10 mouse cellular contexts compared by ENCODE assay signal in genomic region chr3:90221123-90221522, GRCm38 (mm10). TPM values are rescaled to one million over a fixed set of nuclear protein-coding genes. Genes with fewer than 3 reads are reported as not detected.
A peak's percentile ranks its signal among the peaks of the same experiment; 100 is the strongest.
DNase-seq lines count a peak whose midpoint lies in the region; ATAC-seq and TF ChIP-seq lines count a peak whose summit lies in the region.
"Had no signal": no experiment of that assay in that cellular context is flagged by ENCODE, and none has a peak within 500 bp of the region (broad histone marks: within the 10 kb centered on the region; RNA-seq: fewer than 3 reads in every experiment).

No protein-coding gene starts in this region.

- peak overlapping the region; percentile 58 for H3K4me3 ChIP-seq in kidney, embryonic 14.5 days (ENCODE audit: low read length)
- H3K4me3 ChIP-seq in embryonic facial prominence, embryonic 12.5 days: peak overlapping the region; percentile 51
- H3K4me3 ChIP-seq in hindbrain, postnatal 0 days (ENCODE audit: low read length): peak overlapping the region; percentile 42
- peak overlapping the region; percentile 38; the same call in 1 of the 2 replicates for H3K4me3 ChIP-seq in midbrain, embryonic 14.5 days (replicated peaks; ENCODE audit: low read depth, low read length)

- H3K36me3 ChIP-seq in kidney, embryonic 14.5 days (ENCODE audit: control insufficient read depth, insufficient read depth, low read length): peaks cover 20% of the 10 kb centered on the region
- H3K36me3 ChIP-seq in embryonic facial prominence, embryonic 12.5 days: peaks cover 24% of the 10 kb centered on the region
- H3K36me3 ChIP-seq in hindbrain, postnatal 0 days (ENCODE audit: insufficient read depth, low read length): no peaks in the 10 kb centered on the region
- 0 out of 2 replicates have a peak, but pooled peaks cover 4% of the 10 kb centered on the region for H3K36me3 ChIP-seq in midbrain, embryonic 14.5 days (ENCODE audit: control insufficient read depth, insufficient read depth, low read length)
- H3K36me3 ChIP-seq: G1E had no signal

- H3K27ac ChIP-seq in kidney, embryonic 14.5 days (ENCODE audit: low read depth, low read length): peak overlapping the region; percentile 90
- peak overlapping the region; percentile 79 for H3K27ac ChIP-seq in embryonic facial prominence, embryonic 12.5 days
- no peak overlapping the region for H3K27ac ChIP-seq in hindbrain, postnatal 0 days
- H3K27ac ChIP-seq in midbrain, embryonic 14.5 days (replicated peaks; ENCODE audit: low read depth, low read length): no peak overlapping the region

- WGBS in kidney, embryonic 14.5 days: 16% methylated on average over 5 of the region's 5 CpGs
- 22% methylated on average over 5 of the region's 5 CpGs for WGBS in embryonic facial prominence, embryonic 12.5 days
- WGBS in hindbrain, postnatal 0 days: 27% methylated on average over 5 of the region's 5 CpGs
- 25% methylated on average over 5 of the region's 5 CpGs for WGBS in midbrain, embryonic 14.5 days

- TF ChIP-seq CTCF in hindbrain, postnatal 0 days (IDR thresholded peaks at IDR 0.05; ENCODE audit: low read depth): no peak

- no peaks in the 10 kb centered on the region for H3K9me3 ChIP-seq in kidney, embryonic 14.5 days (ENCODE audit: control insufficient read depth, low read length)
- H3K9me3 ChIP-seq in embryonic facial prominence, embryonic 12.5 days: no peaks in the 10 kb centered on the region
- no peaks in the 10 kb centered on the region for H3K9me3 ChIP-seq in hindbrain, postnatal 0 days (ENCODE audit: low read length)
- H3K9me3 ChIP-seq in midbrain, embryonic 14.5 days (ENCODE audit: control insufficient read depth, low read length): no peaks in the 10 kb centered on the region
- H3K9me3 ChIP-seq: G1E had no signal

- peak overlapping the region; percentile 69 for H3K9ac ChIP-seq in kidney, embryonic 14.5 days (ENCODE audit: low read depth, low read length)
- H3K9ac ChIP-seq in embryonic facial prominence, embryonic 12.5 days: peak overlapping the region; percentile 62
- peak overlapping the region; percentile 35 for H3K9ac ChIP-seq in hindbrain, postnatal 0 days (replicated peaks; ENCODE audit: low read length)
- H3K9ac ChIP-seq in midbrain, embryonic 14.5 days (replicated peaks; ENCODE audit: low read length): peak overlapping the region; percentile 48; the same call in 1 of the 2 replicates

- ATAC-seq in kidney, embryonic 14.5 days (ENCODE audit: low FRiP score, low TSS enrichment): no peak
- no peak; the same call in 1 of the 2 replicates for ATAC-seq in embryonic facial prominence, embryonic 12.5 days (ENCODE audit: insufficient number of reproducible peaks, insufficient read depth, low FRiP score, low TSS enrichment)
- ATAC-seq in hindbrain, postnatal 0 days: no peak
- ATAC-seq in midbrain, embryonic 14.5 days (ENCODE audit: low FRiP score, low TSS enrichment): no peak
- no peak for ATAC-seq in granulocyte monocyte progenitor cell, adult 5-6 weeks (replicated peaks; ENCODE audit: poor library complexity, severe bottlenecking)
- ATAC-seq: inflammation-experienced regulatory T-cells, adult 6 months had no signal

- intact Hi-C loops in left cerebral cortex, postnatal 36 days (cut with DNase I): loop anchor here (5.0 kb wide), 1 partner anchor 151 kb away; no protein-coding TSS in a partner anchor

- peaks cover 9% of the 10 kb centered on the region; the same call in 1 of the 2 replicates for H3K4me1 ChIP-seq in kidney, embryonic 14.5 days (ENCODE audit: control insufficient read depth, insufficient read depth, low read length)
- H3K4me1 ChIP-seq in embryonic facial prominence, embryonic 12.5 days: peaks cover 12% of the 10 kb centered on the region
- peaks cover 5% of the 10 kb centered on the region; the same call in 1 of the 2 replicates for H3K4me1 ChIP-seq in hindbrain, postnatal 0 days (ENCODE audit: insufficient read depth, low read length)
- peaks cover 6% of the 10 kb centered on the region; the same call in 1 of the 2 replicates for H3K4me1 ChIP-seq in midbrain, embryonic 14.5 days (ENCODE audit: control insufficient read depth, insufficient read depth, low read length)

- no peak for DNase-seq in kidney, adult 11 months
- no peak for DNase-seq in hindbrain, postnatal 0 days (ENCODE audit: low spot score)
- DNase-seq in midbrain, embryonic 14.5 days: no peak
- DNase-seq in left cerebral cortex, postnatal 36 days (ENCODE audit: low spot score in 2 of 2): no peak
- DNase-seq in embryo, embryonic 10 days (ENCODE audit: low spot score): no peak

- H3K27me3 ChIP-seq in kidney, embryonic 14.5 days (ENCODE audit: control insufficient read depth, insufficient read depth, low read length): no peaks in the 10 kb centered on the region
- H3K27me3 ChIP-seq in embryonic facial prominence, embryonic 12.5 days: no peaks in the 10 kb centered on the region
- no peaks in the 10 kb centered on the region for H3K27me3 ChIP-seq in hindbrain, postnatal 0 days (ENCODE audit: insufficient read depth, low read length)
- no peaks in the 10 kb centered on the region for H3K27me3 ChIP-seq in midbrain, embryonic 14.5 days (ENCODE audit: control insufficient read depth, insufficient read depth, low read length)

- H3K4me2 ChIP-seq in kidney, embryonic 14.5 days (replicated peaks; ENCODE audit: low read depth, low read length): peak overlapping the region; percentile 69
- H3K4me2 ChIP-seq in embryonic facial prominence, embryonic 12.5 days (replicated peaks): peak overlapping the region; percentile 77
- peak overlapping the region; percentile 78 for H3K4me2 ChIP-seq in hindbrain, postnatal 0 days (ENCODE audit: low read depth, low read length)
- peak overlapping the region; percentile 82 for H3K4me2 ChIP-seq in midbrain, embryonic 14.5 days (ENCODE audit: low read length)

RNA-seq across cellular contexts. Expression of gene Rab13, which starts 7.6 kb away (rescaled TPM):
- polyA plus RNA-seq in kidney, embryonic 14.5 days (2014; fragmentation: Nextera tagmentation; extraction: Ambion mirVana): 17.7 and 24.9 TPM in 2 replicates
- polyA plus RNA-seq in embryonic facial prominence, embryonic 12.5 days (2016; fragmentation: Nextera tagmentation; extraction: Ambion mirVana): 27.7 and 30.6 TPM in 2 replicates
- total RNA-seq in hindbrain, postnatal 0 days (2014; rRNA removed): 5.9 and 14.8 TPM in 2 replicates
- 20.6 and 23.5 TPM in 2 replicates for polyA plus RNA-seq in hindbrain, postnatal 0 days (2015; fragmentation: Nextera tagmentation; extraction: Ambion mirVana)
- 10.7 and 11.7 TPM in 2 replicates for polyA plus RNA-seq in midbrain, embryonic 14.5 days (2014; fragmentation: Nextera tagmentation; extraction: Ambion mirVana)
- total RNA-seq in left cerebral cortex, postnatal 36 days (2021): 1 to 10 TPM; 5.7 to 6.5 TPM
- 1.1 and 1.3 TPM in 2 replicates for total RNA-seq in granulocyte monocyte progenitor cell, adult 5-6 weeks (2014; fragmentation: Nextera tagmentation)
- total RNA-seq in granulocyte monocyte progenitor cell, adult 5-6 weeks (2017): 0.52 and 3.0 TPM in 2 replicates

RNA-seq across cellular contexts. Expression of gene Rps27, which starts 7.7 kb away (rescaled TPM):
- 1,631 and 2,471 TPM in 2 replicates for polyA plus RNA-seq in kidney, embryonic 14.5 days (2014; fragmentation: Nextera tagmentation; extraction: Ambion mirVana)
- 1,310 and 1,325 TPM in 2 replicates for polyA plus RNA-seq in embryonic facial prominence, embryonic 12.5 days (2016; fragmentation: Nextera tagmentation; extraction: Ambion mirVana)
- 2,630 and 2,808 TPM in 2 replicates for total RNA-seq in hindbrain, postnatal 0 days (2014; rRNA removed)
- 847 and 901 TPM in 2 replicates for polyA plus RNA-seq in hindbrain, postnatal 0 days (2015; fragmentation: Nextera tagmentation; extraction: Ambion mirVana)
- polyA plus RNA-seq in midbrain, embryonic 14.5 days (2014; fragmentation: Nextera tagmentation; extraction: Ambion mirVana): 1,026 and 1,236 TPM in 2 replicates
- 100 to 1,000 TPM; 834 to 845 TPM for total RNA-seq in left cerebral cortex, postnatal 36 days (2021)
- total RNA-seq in granulocyte monocyte progenitor cell, adult 5-6 weeks (2014; fragmentation: Nextera tagmentation): 6,284 and 6,500 TPM in 2 replicates
- 3,798 and 4,186 TPM in 2 replicates for total RNA-seq in granulocyte monocyte progenitor cell, adult 5-6 weeks (2017)

RNA-seq across cellular contexts. Expression of gene Jtb, which starts 10.3 kb away (rescaled TPM):
- 109 and 123 TPM in 2 replicates for polyA plus RNA-seq in kidney, embryonic 14.5 days (2014; fragmentation: Nextera tagmentation; extraction: Ambion mirVana)
- 90.5 and 97.3 TPM in 2 replicates for polyA plus RNA-seq in embryonic facial prominence, embryonic 12.5 days (2016; fragmentation: Nextera tagmentation; extraction: Ambion mirVana)
- total RNA-seq in hindbrain, postnatal 0 days (2014; rRNA removed): 52.5 and 75.6 TPM in 2 replicates
- polyA plus RNA-seq in hindbrain, postnatal 0 days (2015; fragmentation: Nextera tagmentation; extraction: Ambion mirVana): 115 and 124 TPM in 2 replicates
- polyA plus RNA-seq in midbrain, embryonic 14.5 days (2014; fragmentation: Nextera tagmentation; extraction: Ambion mirVana): 102 and 114 TPM in 2 replicates
- 10 to 100 TPM; 45.0 to 45.3 TPM for total RNA-seq in left cerebral cortex, postnatal 36 days (2021)
- 85.8 and 89.8 TPM in 2 replicates for total RNA-seq in granulocyte monocyte progenitor cell, adult 5-6 weeks (2014; fragmentation: Nextera tagmentation)
- total RNA-seq in granulocyte monocyte progenitor cell, adult 5-6 weeks (2017): 44.6 and 55.5 TPM in 2 replicates

RNA-seq across cellular contexts. Expression of gene Creb3l4, which starts 22.2 kb away (rescaled TPM):
- polyA plus RNA-seq in kidney, embryonic 14.5 days (2014; fragmentation: Nextera tagmentation; extraction: Ambion mirVana): 5.7 and 6.6 TPM in 2 replicates
- 8.5 and 9.7 TPM in 2 replicates for polyA plus RNA-seq in embryonic facial prominence, embryonic 12.5 days (2016; fragmentation: Nextera tagmentation; extraction: Ambion mirVana)
- 0.21 and 0.83 TPM in 2 replicates for total RNA-seq in hindbrain, postnatal 0 days (2014; rRNA removed)
- polyA plus RNA-seq in hindbrain, postnatal 0 days (2015; fragmentation: Nextera tagmentation; extraction: Ambion mirVana): 1.2 and 1.4 TPM in 2 replicates
- 2.1 and 2.7 TPM in 2 replicates for polyA plus RNA-seq in midbrain, embryonic 14.5 days (2014; fragmentation: Nextera tagmentation; extraction: Ambion mirVana)
- not detected for total RNA-seq in left cerebral cortex, postnatal 36 days (2021)
- not detected in 2 replicates for total RNA-seq in granulocyte monocyte progenitor cell, adult 5-6 weeks (2014; fragmentation: Nextera tagmentation)
- not detected in 2 replicates for total RNA-seq in granulocyte monocyte progenitor cell, adult 5-6 weeks (2017)
- polyA plus RNA-seq: G1E; inflammation-experienced regulatory T-cells, adult 6 months had no signal

RNA-seq across cellular contexts. Expression of gene Slc39a1, which starts 26.8 kb away (rescaled TPM):
- polyA plus RNA-seq in kidney, embryonic 14.5 days (2014; fragmentation: Nextera tagmentation; extraction: Ambion mirVana): 102 and 105 TPM in 2 replicates
- 63.3 and 63.5 TPM in 2 replicates for polyA plus RNA-seq in embryonic facial prominence, embryonic 12.5 days (2016; fragmentation: Nextera tagmentation; extraction: Ambion mirVana)
- 97.8 and 105 TPM in 2 replicates for total RNA-seq in hindbrain, postnatal 0 days (2014; rRNA removed)
- 70.1 and 72.0 TPM in 2 replicates for polyA plus RNA-seq in hindbrain, postnatal 0 days (2015; fragmentation: Nextera tagmentation; extraction: Ambion mirVana)
- polyA plus RNA-seq in midbrain, embryonic 14.5 days (2014; fragmentation: Nextera tagmentation; extraction: Ambion mirVana): 44.0 and 46.6 TPM in 2 replicates
- 10 to 100 TPM; 45.8 to 51.9 TPM for total RNA-seq in left cerebral cortex, postnatal 36 days (2021)
- total RNA-seq in granulocyte monocyte progenitor cell, adult 5-6 weeks (2014; fragmentation: Nextera tagmentation): 26.6 and 35.3 TPM in 2 replicates
- 36.4 and 36.6 TPM in 2 replicates for total RNA-seq in granulocyte monocyte progenitor cell, adult 5-6 weeks (2017)

Comparison
In these comparisons a context has a peak if more than half of its experiments do, and no peak if none do; other contexts are left out.
1. H3K27ac ChIP-seq: peak in kidney, embryonic 14.5 days (single experiment) and embryonic facial prominence, embryonic 12.5 days (single experiment); none in hindbrain, postnatal 0 days (single experiment) and midbrain, embryonic 14.5 days (single experiment).
2. Peak in every context shown above with its lines, with median percentiles within 50 percentile points of each other: H3K4me2 ChIP-seq, H3K4me3 ChIP-seq and H3K9ac ChIP-seq.